Mouse (Mus musculus) C2C12 (cell line): ENCODE measurements around the gene Plekhg5.

Experiments used
- CTCF ChIP-seq: IDR thresholded peaks from one replicate; pipeline ENCODE4 v1.5.1; 2011; ENCODE audit not compliant: control insufficient read depth, insufficient read depth, insufficient read length
- FOSL1 ChIP-seq: IDR thresholded peaks from one replicate; pipeline ENCODE4 v1.8.0; 2011; ENCODE audit warnings: mild to moderate bottlenecking, low read length; ENCODE audit not compliant: poor library complexity, insufficient read depth, severe bottlenecking
- USF1 ChIP-seq: IDR thresholded peaks from one replicate; pipeline ENCODE4 v1.6.1; 2011; ENCODE audit warnings: low read depth, mild to moderate bottlenecking, control low read depth, moderate library complexity

DNA sequence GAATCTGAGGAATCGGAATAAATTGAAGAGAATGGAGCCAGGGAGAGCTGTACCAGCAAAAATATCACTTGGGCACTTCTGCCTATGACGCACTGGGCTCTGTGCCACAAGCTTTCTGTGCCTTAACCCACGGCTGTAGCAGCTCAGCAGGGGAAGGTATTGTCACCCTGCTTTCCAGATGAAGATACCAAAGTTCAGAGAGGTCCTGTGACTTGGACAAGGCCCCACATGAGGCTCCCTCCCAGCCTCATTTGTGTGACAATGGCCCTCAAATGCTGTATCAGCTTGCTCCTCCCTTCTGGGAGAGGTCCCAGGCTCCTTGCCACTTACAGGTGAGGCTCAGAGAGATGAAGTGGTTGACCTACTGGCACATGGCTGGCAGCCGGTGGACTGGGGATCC is 15.8 kb downstream of the Plekhg5 start:
- no peak for TF ChIP-seq CTCF
- TF ChIP-seq USF1: no peak
- no peak for TF ChIP-seq FOSL1
